Mouse (Mus musculus) ES-E14 (cell line): ENCODE data around the gene Slc6a17. TPM values are rescaled to one million over a fixed set of nuclear protein-coding genes. Genes with fewer than 3 reads are reported as not detected.

ENCODE experiments used
- DNase-seq: peaks from one replicate; pipeline ENCODE4 v3.0.0-alpha.2; 2013; ENCODE audit warnings: low read depth, low spot score
- H3K27ac ChIP-seq: 2 replicates; pipeline ENCODE4 v1.5.1; 2012; ENCODE audit warnings: low read depth, mild to moderate bottlenecking, low read length, moderate library complexity, mixed read lengths; ENCODE audit not compliant: poor library complexity, insufficient read depth, severe bottlenecking
- H3K36me3 ChIP-seq: 2 replicates; pipeline ENCODE4 v1.6.1; 2012; ENCODE audit warnings: mild to moderate bottlenecking, low read length, moderate library complexity, mixed read lengths; ENCODE audit not compliant: control insufficient read depth, poor library complexity, insufficient read depth, severe bottlenecking
- H3K4me1 ChIP-seq, 2 experiments: fragments of 150-350 bp in 1 of 2; sonication (generic) in 1 of 2; 2 replicates each; pipeline ENCODE4 v1.6.1; 2012; ENCODE audit warnings: low read length in 2 of 2, mild to moderate bottlenecking in 1 of 2, mixed read lengths in 1 of 2; ENCODE audit not compliant: control insufficient read depth in 2 of 2, insufficient read depth in 2 of 2, poor library complexity in 1 of 2
- H3K4me3 ChIP-seq, 2 experiments: fragments of 150-350 bp in 1 of 2; sonication (generic) in 1 of 2; 2 replicates each; pipeline ENCODE4 v1.5.1; 2012; ENCODE audit warnings: low read length in 2 of 2, low read depth in 1 of 2, mild to moderate bottlenecking in 1 of 2, mixed read lengths in 1 of 2; ENCODE audit not compliant: insufficient read depth in 1 of 2, poor library complexity in 1 of 2, severe bottlenecking in 1 of 2
- H3K9ac ChIP-seq: 2 replicates; pipeline ENCODE4 v1.6.1; 2012; ENCODE audit warnings: low read depth, mild to moderate bottlenecking, low read length, mixed read lengths; ENCODE audit not compliant: poor library complexity, insufficient read depth, severe bottlenecking
- H3K9me3 ChIP-seq: fragments of 150-350 bp; sonication (generic); 2 replicates; pipeline ENCODE4 v1.6.1; 2012; ENCODE audit warnings: low read depth, mild to moderate bottlenecking, low read length; ENCODE audit not compliant: control insufficient read depth, insufficient read depth
- CHD2 ChIP-seq: IDR thresholded peaks from 2 replicates; pipeline ENCODE4 v1.6.1; 2014; ENCODE audit warnings: mild to moderate bottlenecking, low read depth, low read length, inconsistent platforms
- HCFC1 ChIP-seq: IDR thresholded peaks from 2 replicates; pipeline ENCODE4 v1.6.1; 2012; ENCODE audit warnings: low read length, inconsistent platforms, borderline replicate concordance; ENCODE audit not compliant: insufficient read depth
- MAFK ChIP-seq: IDR thresholded peaks from 2 replicates; pipeline ENCODE4 v1.6.1; 2014; ENCODE audit warnings: mild to moderate bottlenecking, low read depth, low read length, inconsistent platforms; ENCODE audit not compliant: insufficient read depth
- ZC3H11A ChIP-seq: IDR thresholded peaks from 2 replicates; pipeline ENCODE4 v1.6.1; 2012; ENCODE audit warnings: low read depth, mild to moderate bottlenecking, inconsistent platforms, low read length, borderline replicate concordance
- ZNF384 ChIP-seq: IDR thresholded peaks from 2 replicates; pipeline ENCODE4 v1.6.1; 2012; ENCODE audit warnings: low read depth, low read length, inconsistent platforms
- in situ Hi-C, 2 experiments: fragments of 600-800 bp; cut with MboI; formaldehyde crosslinking; loops; one replicate each; pipeline ENCODE4 v1.15.1; 2025; ENCODE audit warnings: low sequenced_read_pairs in 2 of 2, inconsistent platforms in 1 of 2; ENCODE audit not compliant: unreplicated experiment in 2 of 2
- total RNA-seq: library from RNA; depleted of rRNA; stranded (reverse); fragments of 300-350 nt; gene quantifications from 2 replicates; pipeline ENCODE4 v1.2.3, GENCODE M21; 2012

The Slc6a17 gene
- total RNA-seq, 1 experiment: 0.49 TPM

DNA sequence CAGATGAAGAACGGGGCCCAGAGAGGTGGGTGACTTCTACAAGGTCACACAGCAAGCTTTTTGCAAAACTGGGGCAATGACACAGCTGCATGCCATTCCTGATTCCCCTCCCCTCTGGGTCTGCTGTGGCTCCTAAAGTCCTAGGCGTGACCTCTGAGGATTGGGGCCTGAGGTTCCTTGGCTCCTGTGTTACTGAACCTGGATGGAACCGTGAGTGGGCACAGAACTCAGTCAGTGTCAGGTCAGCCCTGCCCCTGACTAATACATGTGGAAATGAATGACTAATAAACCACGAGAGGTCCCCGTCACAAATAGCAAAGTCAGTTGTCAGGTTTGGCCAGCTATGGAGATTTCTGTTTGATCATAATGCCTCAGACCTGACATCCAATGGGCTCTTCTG, 11.4 kb upstream of the Slc6a17 start:
- Histone ChIP-seq H3K9me3 (no peaks in the 10 kb centered on the region), H3K4me1 (no peaks in the 10 kb centered on the region), H3K4me3 (no peak overlapping the region), H3K27ac (no peak overlapping the region), H3K9ac (no peak overlapping the region), H3K36me3 (no peaks in the 10 kb centered on the region)
- TF ChIP-seq HCFC1: no peak
- TF ChIP-seq ZC3H11A: no peak
- TF ChIP-seq MAFK: no peak
- no peak for TF ChIP-seq ZNF384
- no peak for TF ChIP-seq CHD2
- no peak for DNase-seq
- in situ Hi-C loops: no loop called here

DNA sequence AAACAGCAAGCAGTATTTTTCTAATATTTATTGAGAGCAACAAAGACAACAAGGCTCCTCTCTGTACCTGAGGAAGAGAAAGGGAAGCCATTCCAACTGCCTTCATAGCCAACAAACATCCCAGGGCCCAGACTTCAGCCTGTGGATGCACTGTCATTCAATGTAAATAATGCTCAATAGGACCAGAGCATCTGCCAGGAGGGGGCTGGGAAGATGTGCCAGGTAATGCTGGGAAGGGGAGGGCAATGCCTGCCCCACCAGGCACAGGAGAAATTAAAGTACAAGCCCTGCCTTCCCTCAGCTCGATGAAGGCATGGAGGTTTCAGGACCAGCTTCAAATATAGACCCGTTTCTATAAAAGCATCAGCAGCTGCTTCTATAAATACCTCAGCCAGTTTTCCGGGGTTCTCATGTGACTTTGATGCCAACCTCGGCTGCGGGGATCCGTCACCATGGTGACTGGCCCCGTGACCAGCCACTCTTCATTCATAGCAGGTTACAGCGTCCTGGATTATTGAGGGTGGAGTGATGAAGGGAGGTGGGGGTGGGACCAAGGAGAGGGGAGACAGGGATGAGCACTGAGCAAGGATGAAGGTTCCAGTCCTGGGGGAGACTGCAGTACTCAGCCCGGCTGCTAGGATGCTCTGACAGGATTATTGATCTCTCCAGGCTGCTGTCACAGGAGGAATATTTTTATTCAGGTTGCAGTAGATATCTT, 10.7 kb upstream of the Slc6a17 start:
- DNase-seq: no peak
- no peaks in the 10 kb centered on the region for H3K4me1 ChIP-seq
- H3K4me3 ChIP-seq: no peak overlapping the region
- H3K27ac ChIP-seq: no peak overlapping the region
- no peak overlapping the region for H3K9ac ChIP-seq
- in situ Hi-C loops: no loop called here
- TF ChIP-seq MAFK: no peak
- no peak for TF ChIP-seq ZNF384
- TF ChIP-seq CHD2: no peak
- no peak for TF ChIP-seq ZC3H11A
- no peak for TF ChIP-seq HCFC1
- H3K36me3 ChIP-seq: no peaks in the 10 kb centered on the region
- no peaks in the 10 kb centered on the region for H3K9me3 ChIP-seq

DNA sequence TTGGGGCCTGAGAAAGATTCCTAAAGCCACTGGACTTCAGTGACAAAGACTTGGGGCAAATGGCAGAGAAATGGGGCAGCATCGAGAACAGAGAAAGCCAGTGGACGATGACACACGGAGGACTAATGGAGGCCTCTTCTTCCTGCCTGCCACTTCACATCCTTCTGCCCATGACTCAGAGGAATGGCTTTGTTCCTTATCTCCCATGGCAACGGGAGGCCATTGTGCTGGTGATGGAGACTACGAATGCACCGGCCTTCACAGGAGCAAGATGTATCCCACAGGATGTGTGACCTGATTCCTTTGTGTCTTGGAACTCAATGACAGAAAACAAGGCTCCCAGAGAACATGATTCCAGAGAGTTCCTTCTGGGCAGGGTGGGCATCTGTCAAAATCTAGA, 6.7 kb upstream of the Slc6a17 start:
- Histone ChIP-seq H3K9ac (no peak overlapping the region), H3K4me3 (no peak overlapping the region), H3K27ac (no peak overlapping the region), H3K4me1 (no peaks in the 10 kb centered on the region), H3K9me3 (no peaks in the 10 kb centered on the region), H3K36me3 (no peaks in the 10 kb centered on the region)
- TF ChIP-seq ZC3H11A: no peak
- no peak for DNase-seq
- in situ Hi-C loops: no loop called here

DNA sequence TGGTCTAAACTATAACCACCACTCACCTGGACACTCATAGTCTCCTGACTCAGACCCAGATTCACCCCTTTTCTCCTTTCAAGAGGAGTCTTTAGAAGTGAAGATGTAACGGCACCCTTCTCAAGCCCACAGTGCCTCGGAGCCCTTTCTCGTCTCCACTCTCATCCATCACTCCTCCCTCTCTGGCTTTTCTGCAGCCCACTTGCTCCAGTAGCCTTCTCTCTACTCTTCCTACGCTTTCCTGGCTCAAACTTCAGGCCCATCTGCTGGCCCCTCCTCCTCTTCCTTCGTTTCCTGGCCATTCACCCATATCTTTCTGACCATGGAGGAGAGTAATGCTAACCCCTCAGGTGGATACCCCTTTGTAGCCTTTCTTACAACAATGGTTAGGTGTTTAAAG, 3.1 kb upstream of the Slc6a17 start:
- TF ChIP-seq ZC3H11A (no peak), CHD2 (no peak), ZNF384 (no peak), HCFC1 (no peak), MAFK (no peak)
- H3K9ac ChIP-seq: no peak overlapping the region
- no peaks in the 10 kb centered on the region for H3K9me3 ChIP-seq
- no peak overlapping the region for H3K4me3 ChIP-seq
- H3K36me3 ChIP-seq: no peaks in the 10 kb centered on the region
- H3K27ac ChIP-seq: no peak overlapping the region
- no peaks in the 10 kb centered on the region for H3K4me1 ChIP-seq
- in situ Hi-C loops: no loop called here
- no peak for DNase-seq
